Mouse (Mus musculus) spleen, adult 2 months (tissue): ENCODE measurements at regions not wholly inside any gene's neighbourhood (a gene's known extent, or its start where the extent isn't known, plus 50 kb on each side); places are given as distances from the start of the nearest gene placed in this dataset.

ENCODE experiments used
- DNase-seq, 2 experiments: peaks; one replicate each; pipeline versions ENCODE4 v3.0.0 to v3.0.0-alpha.2; 2012 to 2021; ENCODE audit warnings: low spot score in 2 of 2, low read depth in 1 of 2
- H3K27ac ChIP-seq: fragments of 200-500 bp; 2 replicates; pipeline ENCODE4 v1.5.1; 2012; ENCODE audit warnings: low read length, inconsistent platforms; ENCODE audit not compliant: insufficient read depth
- H3K27me3 ChIP-seq: fragments of 200-500 bp; 2 replicates; pipeline ENCODE4 v1.6.1; 2012; ENCODE audit warnings: mild to moderate bottlenecking, moderate library complexity, low read length, inconsistent platforms; ENCODE audit not compliant: control insufficient read depth, insufficient read depth
- H3K36me3 ChIP-seq: fragments of 200-500 bp; 2 replicates; pipeline ENCODE4 v1.6.1; 2012; ENCODE audit warnings: mild to moderate bottlenecking, low read length, inconsistent platforms; ENCODE audit not compliant: control insufficient read depth, insufficient read depth
- H3K4me1 ChIP-seq: fragments of 200-500 bp; 2 replicates; pipeline ENCODE4 v1.6.1; 2011; ENCODE audit warnings: inconsistent platforms; ENCODE audit not compliant: control insufficient read depth, insufficient read depth, insufficient read length
- H3K4me3 ChIP-seq: fragments of 200-500 bp; 2 replicates; pipeline ENCODE4 v1.5.1; 2011; ENCODE audit warnings: mild to moderate bottlenecking, inconsistent platforms; ENCODE audit not compliant: insufficient read depth, insufficient read length; ENCODE audit errors: extremely low read depth
- CTCF ChIP-seq: fragments of 200-500 bp; IDR thresholded peaks from 2 replicates; pipeline ENCODE4 v1.5.1; 2011; ENCODE audit warnings: mild to moderate bottlenecking, inconsistent platforms; ENCODE audit not compliant: insufficient read depth, insufficient read length, insufficient replicate concordance; ENCODE audit errors: extremely low read depth
- POLR2A ChIP-seq: fragments of 200-500 bp; IDR thresholded peaks from 2 replicates; pipeline ENCODE4 v1.6.1; 2011; ENCODE audit warnings: low read depth, low read length, inconsistent platforms
- WGBS: fragments of 180-500 bp; shearing (Covaris S2); methylation state at CpG from one replicate; pipeline ENCODE4 v1.1.7; 2018; 5-methylcytosine and 5-hydroxymethylcytosine counted together

- H3K27ac ChIP-seq, result no peak overlapping the region
- WGBS, result 87% methylated on average over 9 of the region's 9 CpGs
- H3K36me3 ChIP-seq, result no peaks in the 10 kb centered on the region
- no peaks in the 10 kb centered on the region for H3K27me3 ChIP-seq
- no peaks in the 10 kb centered on the region for H3K4me1 ChIP-seq
- DNase-seq, result no peak
- TF ChIP-seq CTCF (no peak), POLR2A (no peak)
- no peak overlapping the region for H3K4me3 ChIP-seq
Measured at GRCm38 (mm10) chr13:25451917-25452316, 181.6 kb upstream of the Nrsn1 start.

- no peaks in the 10 kb centered on the region for H3K4me1 ChIP-seq
- no peaks in the 10 kb centered on the region for H3K36me3 ChIP-seq
- WGBS, result 68% methylated on average over 13 of the region's 13 CpGs
- TF ChIP-seq POLR2A (no peak), CTCF (no peak)
- H3K27me3 ChIP-seq, result no peaks in the 10 kb centered on the region
- no peak overlapping the region for H3K4me3 ChIP-seq
- no peak overlapping the region for H3K27ac ChIP-seq
- no peak for DNase-seq
Measured at GRCm38 (mm10) chr13:25451357-25451861, 181.1 kb upstream of the Nrsn1 start.

- H3K4me3 ChIP-seq, result no peak overlapping the region
- H3K27ac ChIP-seq, result no peak overlapping the region
- H3K4me1 ChIP-seq, result no peaks in the 10 kb centered on the region
- no peak for DNase-seq
- WGBS, result 80% methylated on average over 6 of the region's 6 CpGs
- no peaks in the 10 kb centered on the region for H3K27me3 ChIP-seq
- no peaks in the 10 kb centered on the region for H3K36me3 ChIP-seq
- TF ChIP-seq CTCF, result no peak
- no peak for TF ChIP-seq POLR2A
Measured at GRCm38 (mm10) chr13:25429701-25430418, 159.6 kb upstream of the Nrsn1 start.

GRCm38 (mm10) chr13:25403182-25403795, 133.0 kb upstream of the Nrsn1 start:
- H3K27ac ChIP-seq, result no peak overlapping the region
- H3K36me3 ChIP-seq, result no peaks in the 10 kb centered on the region
- 79% methylated on average over 3 of the region's 3 CpGs for WGBS
- no peaks in the 10 kb centered on the region for H3K4me1 ChIP-seq
- TF ChIP-seq POLR2A, result no peak
- no peak for TF ChIP-seq CTCF
- H3K4me3 ChIP-seq, result no peak overlapping the region
- no peaks in the 10 kb centered on the region for H3K27me3 ChIP-seq
- DNase-seq, result no peak

- no peaks in the 10 kb centered on the region for H3K27me3 ChIP-seq
- H3K4me1 ChIP-seq, result no peaks in the 10 kb centered on the region
- WGBS, result 35% methylated on average over 2 of the region's 2 CpGs
- H3K4me3 ChIP-seq, result no peak overlapping the region
- TF ChIP-seq POLR2A (no peak), CTCF (no peak)
- H3K36me3 ChIP-seq, result no peaks in the 10 kb centered on the region
- no peak for DNase-seq
- no peak overlapping the region for H3K27ac ChIP-seq
Measured at GRCm38 (mm10) chr13:25402691-25403090, 132.4 kb upstream of the Nrsn1 start.

- Histone ChIP-seq H3K36me3 (no peaks in the 10 kb centered on the region), H3K4me3 (no peak overlapping the region), H3K27ac (no peak overlapping the region), H3K27me3 (no peaks in the 10 kb centered on the region), H3K4me1 (no peaks in the 10 kb centered on the region)
- DNase-seq, result no peak
- TF ChIP-seq CTCF (no peak), POLR2A (no peak)
- WGBS, result 66% methylated on average over 9 of the region's 9 CpGs
Measured at GRCm38 (mm10) chr13:25401936-25402504, 131.7 kb upstream of the Nrsn1 start.
